Mouse (Mus musculus) kidney, adult 2 months (tissue): ENCODE data around the gene Trpm8. TPM values are rescaled to one million over a fixed set of nuclear protein-coding genes. Genes with fewer than 3 reads are reported as not detected.

ENCODE experiments used
- DNase-seq: peaks from one replicate; pipeline ENCODE4 v3.0.0; 2021
- H3K27ac ChIP-seq: fragments of 200-500 bp; 2 replicates; pipeline ENCODE4 v1.5.1; 2012; ENCODE audit warnings: low read depth, low read length, control low read depth, inconsistent platforms; ENCODE audit not compliant: insufficient read depth
- H3K27me3 ChIP-seq: fragments of 200-500 bp; replicated peaks from 2 replicates; pipeline ENCODE4 v1.6.1; 2012; ENCODE audit warnings: mild to moderate bottlenecking, moderate library complexity, low read length, inconsistent platforms; ENCODE audit not compliant: control insufficient read depth, insufficient read depth
- H3K36me3 ChIP-seq: fragments of 200-500 bp; 2 replicates; pipeline ENCODE4 v1.6.1; 2012; ENCODE audit warnings: mild to moderate bottlenecking, moderate library complexity, low read length, inconsistent platforms; ENCODE audit not compliant: control insufficient read depth, insufficient read depth
- H3K4me1 ChIP-seq: fragments of 200-500 bp; 2 replicates; pipeline ENCODE4 v1.6.1; 2011; ENCODE audit warnings: low read length; ENCODE audit not compliant: control insufficient read depth, insufficient read depth
- H3K4me3 ChIP-seq: fragments of 200-500 bp; 2 replicates; pipeline ENCODE4 v1.5.1; 2011; ENCODE audit warnings: mild to moderate bottlenecking, low read depth, low read length, control low read depth; ENCODE audit not compliant: insufficient read depth
- CTCF ChIP-seq: fragments of 200-500 bp; conservative IDR thresholded peaks from 2 replicates; pipeline ENCODE4 v1.5.1; 2011; ENCODE audit warnings: low read depth, mild to moderate bottlenecking, control low read depth, low read length, moderate library complexity, mixed read lengths; ENCODE audit not compliant: insufficient read depth, insufficient read length
- POLR2A ChIP-seq: fragments of 200-500 bp; IDR thresholded peaks from one replicate; pipeline ENCODE4 v1.6.1; 2011; ENCODE audit warnings: low read depth, low read length, control low read depth
- WGBS: fragments of 180-500 bp; shearing (Covaris S2); methylation state at CpG from one replicate; pipeline ENCODE4 v1.1.7; 2018; 5-methylcytosine and 5-hydroxymethylcytosine counted together
- polyA plus RNA-seq: library from polyadenylated mRNA; depleted of rRNA; stranded (reverse); fragments of >200 nt; gene quantifications from 2 replicates; pipeline ENCODE4 v1.2.3, GENCODE M21; 2012

Trpm8 gene
- polyA plus RNA-seq, 1 experiment: not detected

DNA sequence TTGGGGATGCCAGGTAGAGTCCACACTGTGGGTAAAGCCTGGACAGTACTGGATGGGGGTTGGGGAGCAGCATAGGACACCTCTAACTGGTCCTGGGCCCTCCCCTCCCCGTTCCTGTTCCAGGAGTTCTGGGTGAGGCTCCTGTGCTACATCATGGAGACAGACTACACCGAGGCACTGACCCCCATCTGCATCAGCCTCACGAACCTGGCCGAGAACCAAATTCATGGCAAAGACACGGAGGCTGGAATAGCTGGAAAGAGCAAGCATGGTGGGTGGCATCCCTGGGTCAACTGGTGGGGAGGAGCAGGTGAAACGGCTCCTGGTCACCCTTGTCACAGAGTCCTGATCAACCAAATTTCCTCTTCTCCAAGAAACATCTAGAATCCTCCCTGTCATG, 38.7 kb upstream of the Trpm8 start:
- WGBS: 68% methylated on average over 6 of the region's 6 CpGs
- no peaks in the 10 kb centered on the region for H3K36me3 ChIP-seq
- H3K27me3 ChIP-seq: no peaks in the 10 kb centered on the region
- H3K27ac ChIP-seq: no peak overlapping the region
- no peak for TF ChIP-seq CTCF
- TF ChIP-seq POLR2A: no peak
- no peaks in the 10 kb centered on the region for H3K4me1 ChIP-seq
- DNase-seq: no peak
- H3K4me3 ChIP-seq: no peak overlapping the region

GRCm38 (mm10) chr1:88240072-88240471, 37.4 kb upstream of the Trpm8 start:
- Histone ChIP-seq H3K4me3 (no peak overlapping the region), H3K4me1 (no peaks in the 10 kb centered on the region), H3K36me3 (no peaks in the 10 kb centered on the region), H3K27ac (no peak overlapping the region), H3K27me3 (no peaks in the 10 kb centered on the region)
- DNase-seq: no peak
- TF ChIP-seq POLR2A (no peak), CTCF (no peak)
- WGBS: 74% methylated on average over 5 of the region's 5 CpGs

GRCm38 (mm10) chr1:88240579-88240978, 36.9 kb upstream of the Trpm8 start:
- no peaks in the 10 kb centered on the region for H3K4me1 ChIP-seq
- WGBS: 67% methylated on average over 4 of the region's 4 CpGs
- H3K36me3 ChIP-seq: no peaks in the 10 kb centered on the region
- no peak overlapping the region for H3K27ac ChIP-seq
- H3K27me3 ChIP-seq: no peaks in the 10 kb centered on the region
- TF ChIP-seq POLR2A: no peak
- no peak for TF ChIP-seq CTCF
- no peak overlapping the region for H3K4me3 ChIP-seq
- no peak for DNase-seq

- Histone ChIP-seq H3K27ac (no peak overlapping the region), H3K4me3 (no peak overlapping the region), H3K27me3 (no peaks in the 10 kb centered on the region), H3K4me1 (no peaks in the 10 kb centered on the region), H3K36me3 (no peaks in the 10 kb centered on the region)
- 65% methylated on average over 5 of the region's 5 CpGs for WGBS
- no peak for DNase-seq
- no peak for TF ChIP-seq CTCF
- TF ChIP-seq POLR2A: no peak
Measured at GRCm38 (mm10) chr1:88243861-88244260, 33.6 kb upstream of the Trpm8 start.

DNA sequence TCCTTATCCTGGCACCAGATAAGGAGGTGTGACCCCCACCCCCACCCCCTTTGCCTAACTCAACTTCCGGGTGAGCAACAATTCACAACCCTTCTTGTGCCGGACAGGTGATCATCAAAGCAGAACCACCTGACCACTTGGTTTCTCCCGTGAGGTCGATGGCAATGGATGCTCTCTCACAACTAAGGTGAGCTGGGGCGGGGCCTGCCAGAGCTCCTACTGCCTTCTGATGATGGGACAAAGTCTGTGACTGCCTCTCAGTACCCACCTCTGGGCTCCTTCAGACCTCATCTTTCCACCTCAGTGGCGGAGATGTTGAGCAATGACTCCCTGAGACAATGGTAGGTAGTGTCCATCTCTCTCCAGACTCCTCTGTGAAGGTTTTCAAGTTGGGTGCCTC, 31.6 kb upstream of the Trpm8 start:
- no peaks in the 10 kb centered on the region for H3K27me3 ChIP-seq

GRCm38 (mm10) chr1:88246386-88246785, 31.1 kb upstream of the Trpm8 start:
- TF ChIP-seq CTCF: no peak
- TF ChIP-seq POLR2A: no peak
- no peaks in the 10 kb centered on the region for H3K36me3 ChIP-seq
- H3K27ac ChIP-seq: no peak overlapping the region
- WGBS: 49% methylated on average over 6 of the region's 6 CpGs
- H3K27me3 ChIP-seq: no peaks in the 10 kb centered on the region
- DNase-seq: no peak
- no peak overlapping the region for H3K4me3 ChIP-seq
- H3K4me1 ChIP-seq: no peaks in the 10 kb centered on the region

More for the DNA sequence above, 31.6 kb upstream of the Trpm8 start:
- H3K36me3 ChIP-seq: no peaks in the 10 kb centered on the region
- H3K4me1 ChIP-seq: no peaks in the 10 kb centered on the region
- no peak for DNase-seq
- WGBS: 77% methylated on average over 6 of the region's 6 CpGs
- TF ChIP-seq CTCF: no peak
- no peak for TF ChIP-seq POLR2A
- H3K4me3 ChIP-seq: no peak overlapping the region
- no peak overlapping the region for H3K27ac ChIP-seq

GRCm38 (mm10) chr1:88247660-88248059, 29.8 kb upstream of the Trpm8 start:
- Histone ChIP-seq H3K27ac (no peak overlapping the region), H3K27me3 (no peaks in the 10 kb centered on the region), H3K36me3 (no peaks in the 10 kb centered on the region), H3K4me1 (no peaks in the 10 kb centered on the region), H3K4me3 (no peak overlapping the region)
- WGBS: 53% methylated on average over 2 of the region's 2 CpGs
- no peak for DNase-seq
- TF ChIP-seq POLR2A (no peak), CTCF (no peak)

DNA sequence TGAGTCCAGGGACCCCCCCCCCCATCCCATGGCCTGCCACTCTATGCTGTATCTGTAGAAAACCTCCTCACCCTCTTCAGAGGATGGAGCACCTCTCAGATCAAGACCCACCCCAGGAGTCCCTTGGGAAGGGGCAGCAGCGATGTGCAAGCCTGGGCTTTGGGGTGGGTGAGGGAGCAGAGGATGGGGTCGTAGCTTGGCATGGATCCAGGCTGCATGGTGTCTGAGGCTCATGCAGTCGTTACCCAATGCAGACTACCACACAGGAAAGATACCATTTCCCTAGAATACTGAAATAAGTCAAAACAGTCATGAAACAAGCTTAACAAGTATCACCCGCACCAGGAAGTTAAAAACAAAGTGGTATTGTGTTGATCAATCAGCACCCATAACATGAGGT, 28.8 kb upstream of the Trpm8 start:
- no peaks in the 10 kb centered on the region for H3K4me1 ChIP-seq
- no peak for DNase-seq
- no peak overlapping the region for H3K27ac ChIP-seq
- TF ChIP-seq POLR2A: no peak
- H3K27me3 ChIP-seq: no peaks in the 10 kb centered on the region
- H3K4me3 ChIP-seq: no peak overlapping the region
- H3K36me3 ChIP-seq: no peaks in the 10 kb centered on the region
- WGBS: 63% methylated on average over 4 of the region's 4 CpGs
